Mouse (Mus musculus) liver, embryonic 14.5 days (tissue): ENCODE results near the gene Sik2.

ENCODE experiments used
- CTCF ChIP-seq: IDR thresholded peaks from 2 replicates; pipeline ENCODE4 v1.5.1; 2016; ENCODE audit warnings: antibody characterized with exemption, low read depth, control low read depth
- EP300 ChIP-seq: IDR thresholded peaks from 2 replicates; pipeline ENCODE4 v1.6.1; 2016; ENCODE audit warnings: antibody characterized with exemption, low read depth

- no peak for TF ChIP-seq CTCF
- no peak for TF ChIP-seq EP300
Measured at GRCm38 (mm10) chr9:50929986-50930385, 78.9 kb downstream of the Sik2 start.
